Mouse (Mus musculus): ENCODE data around the gene Ttll8.

The Ttll8 gene

DNA sequence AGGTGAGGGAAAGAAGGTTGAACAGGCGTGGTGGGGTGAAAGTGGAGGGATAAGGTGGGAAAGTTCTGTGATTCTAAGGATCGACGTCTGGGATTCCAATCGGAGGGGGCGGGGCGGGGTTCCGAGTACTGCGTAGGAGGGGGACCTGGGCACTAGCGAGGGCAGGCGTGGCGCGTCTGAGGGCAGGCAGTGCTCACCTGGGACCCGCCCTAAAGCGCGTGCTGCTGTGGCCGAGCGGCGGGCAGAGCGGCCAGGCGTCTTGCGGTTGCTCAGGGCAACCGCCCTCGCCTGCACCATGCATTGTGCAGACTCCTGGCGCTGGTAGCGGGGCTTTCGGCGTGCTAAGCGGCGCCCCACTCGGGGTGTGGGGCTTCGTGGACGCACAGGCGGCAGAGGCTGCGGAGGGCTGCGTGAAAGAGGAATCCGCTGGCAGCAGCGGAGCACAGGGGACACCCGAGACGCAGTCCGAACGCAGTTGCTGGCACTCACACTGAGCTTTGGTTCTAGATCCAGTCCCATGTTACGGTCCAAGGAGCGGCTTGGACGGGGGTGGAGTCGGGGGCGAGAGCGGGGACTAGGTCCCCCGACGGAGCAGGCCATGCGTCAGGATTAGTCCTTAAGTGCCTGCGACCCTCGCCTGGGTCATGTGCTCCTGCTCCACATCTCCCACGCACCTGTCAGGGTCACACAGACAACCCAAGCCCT is at the start of gene Ttll8:
Ttll8 (minus strand) TSS at position 51 of the 705 bp plus-strand sequence.
- peak; percentile 18 to 33 for DNase-seq (ENCODE audit: low spot score in 2 of 2)

DNA sequence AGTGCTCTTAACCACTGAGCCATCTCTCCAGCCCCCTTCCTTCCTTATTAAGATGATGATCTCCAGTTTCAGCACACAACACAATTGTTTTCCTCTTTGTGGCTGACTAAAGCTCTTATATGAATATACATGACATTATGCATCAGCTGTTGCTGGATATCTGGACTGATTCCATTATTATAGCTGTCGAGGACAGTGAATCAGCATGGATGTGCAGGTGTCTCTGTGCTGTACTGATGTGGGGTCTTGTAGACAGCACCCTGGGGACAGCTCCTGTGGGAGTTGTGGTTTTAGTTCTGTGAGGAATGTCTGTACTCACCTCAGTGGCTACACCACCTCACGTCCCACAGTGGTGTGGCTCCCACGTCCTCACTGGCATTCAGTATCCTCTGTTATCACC is 47.0 kb upstream of the Ttll8 start:
- no peak for DNase-seq (ENCODE audit: low spot score in 2 of 2)

GRCm38 (mm10) chr15:89000367-89000766 is 46.1 kb upstream of the Ttll8 start:
- DNase-seq (ENCODE audit: low spot score in 2 of 2) = no peak

DNA sequence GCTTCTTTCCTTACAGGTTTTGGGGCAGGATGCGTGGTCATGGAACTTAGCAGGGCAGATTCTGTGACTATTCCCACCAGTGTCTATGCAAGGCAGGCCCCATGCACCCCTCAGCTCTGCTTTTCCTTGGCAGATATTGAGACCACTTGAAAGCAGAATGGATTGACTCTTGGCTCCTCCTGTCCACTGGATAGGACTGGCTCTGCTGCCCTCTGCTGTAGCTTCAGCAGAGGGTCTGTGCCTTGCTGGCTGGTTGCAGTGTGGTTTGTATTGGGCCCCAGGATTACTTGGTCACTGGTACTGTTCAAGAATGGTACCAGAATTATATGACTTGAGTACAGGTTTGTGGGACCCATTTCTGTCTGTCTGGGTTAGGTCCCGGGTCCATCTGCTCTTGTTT is 44.9 kb upstream of the Ttll8 start:
- DNase-seq (ENCODE audit: low spot score in 2 of 2) = no peak

DNA sequence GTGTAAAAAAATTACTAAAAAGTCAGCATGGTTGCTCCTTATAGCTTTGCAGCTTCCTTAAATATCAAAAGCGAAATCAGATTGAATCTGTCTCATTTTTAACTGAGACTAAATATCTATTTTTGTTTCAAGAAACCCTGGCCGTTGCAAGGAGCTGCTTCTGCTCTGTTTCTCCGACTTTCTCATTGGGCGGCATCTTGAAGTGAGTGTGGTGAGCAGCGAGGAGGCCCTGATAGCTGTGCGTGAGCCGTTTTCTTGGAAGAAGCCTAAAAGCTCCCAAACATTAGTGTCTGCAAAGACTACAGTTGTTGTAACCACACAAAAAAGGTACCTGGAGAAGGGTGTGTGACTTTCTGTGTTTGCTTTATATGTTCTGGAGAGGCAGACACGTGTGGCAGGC is 44.4 kb upstream of the Ttll8 start:
- DNase-seq (ENCODE audit: low spot score in 2 of 2) = no peak

DNA sequence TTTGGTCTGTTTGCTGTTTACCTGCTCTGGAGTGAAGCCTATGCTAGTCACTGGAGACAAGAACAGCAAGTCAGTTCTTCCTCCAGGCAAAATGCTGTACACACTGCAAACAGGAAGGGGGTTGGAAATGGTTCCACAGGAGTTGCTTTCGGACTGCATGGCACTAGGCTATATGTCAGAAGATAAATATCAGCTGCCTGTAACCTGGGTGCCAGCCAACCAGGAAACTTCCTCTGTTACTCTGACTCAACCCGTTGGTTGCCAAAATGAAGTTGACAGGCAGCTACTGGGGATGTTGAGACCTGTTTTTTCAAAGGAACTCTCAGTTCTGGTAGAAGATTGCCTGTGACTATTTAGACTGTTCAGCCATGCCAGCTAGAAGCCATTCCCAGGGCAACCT is 35.0 kb upstream of the Ttll8 start:
- peak; percentile 28 to 31 for DNase-seq (ENCODE audit: low spot score in 2 of 2)

DNA sequence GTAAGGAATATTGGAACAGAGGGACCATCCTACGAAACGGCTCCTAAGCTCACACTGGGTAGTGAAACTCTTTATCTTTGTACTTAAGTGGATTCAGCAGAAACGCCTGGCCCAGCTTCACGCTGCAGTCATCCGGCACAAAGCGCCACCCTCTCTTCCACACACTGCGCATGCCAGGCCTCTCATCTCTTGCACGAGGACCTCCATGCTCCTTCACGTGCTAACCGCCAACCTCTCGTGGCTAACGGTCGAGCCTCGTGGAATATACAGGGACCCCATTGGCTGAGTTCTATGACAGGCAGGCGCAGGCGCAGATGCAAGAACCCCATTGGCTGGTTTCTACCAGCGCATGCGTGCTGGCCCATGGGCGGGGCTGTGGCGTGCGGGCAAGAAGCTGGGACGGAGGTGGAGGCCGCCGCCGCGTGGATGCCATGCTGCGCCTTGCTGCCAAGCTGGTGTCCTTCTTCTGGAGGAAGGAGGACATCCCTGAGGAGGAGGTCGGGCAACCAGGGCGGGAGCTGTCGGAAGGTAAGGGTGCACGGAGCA is 28.4 kb upstream of the Ttll8 start, which contains the start of gene Mov10l1:
Mov10l1 (plus strand) TSS at position 376 of the 546 bp plus-strand sequence.
- no peak for DNase-seq (ENCODE audit: low spot score in 2 of 2)

- DNase-seq (ENCODE audit: low spot score in 2 of 2) = no peak
These were observed 24.9 kb upstream of the Ttll8 start for GRCm38 (mm10) chr15:88979138-88979446.

DNA sequence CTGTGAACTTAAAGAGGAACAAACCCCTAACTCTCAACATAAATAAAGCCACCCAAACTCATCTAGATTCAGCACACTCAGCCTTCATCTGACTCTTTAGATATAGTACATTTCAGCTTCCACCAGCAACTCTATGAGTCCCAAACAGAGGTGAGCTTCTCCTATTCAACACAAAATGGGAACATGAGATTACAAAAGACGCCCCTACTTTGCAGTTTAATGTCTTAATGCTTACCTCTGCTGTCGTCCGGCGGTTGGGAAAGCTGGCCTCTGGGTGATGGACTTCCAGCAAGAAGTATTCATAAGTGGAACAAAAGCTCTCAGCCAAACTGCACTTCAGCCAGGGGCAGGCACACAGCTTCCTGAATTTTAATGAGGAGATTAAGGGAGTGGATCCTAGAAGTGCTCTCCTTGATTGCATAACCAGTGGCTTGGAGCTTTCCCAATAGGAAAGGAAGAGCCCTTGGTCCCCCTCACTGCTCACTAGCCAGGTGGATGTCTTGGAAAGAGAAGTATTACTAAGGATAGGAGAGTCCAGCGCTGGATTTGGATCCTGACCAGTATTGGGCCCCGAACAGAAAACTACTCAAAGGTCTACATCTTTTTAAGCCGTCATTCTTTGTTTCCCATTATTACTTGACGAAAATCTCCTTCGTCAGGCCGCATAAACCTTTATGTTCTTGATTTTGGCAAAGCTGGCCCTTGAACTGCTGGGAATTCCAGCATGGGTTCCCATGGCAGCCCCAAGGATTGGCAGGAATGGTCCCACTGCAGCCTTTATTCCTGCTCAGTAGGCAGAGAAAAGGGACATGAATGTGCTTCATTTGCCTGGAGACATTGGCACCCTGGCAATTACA is 24.3 kb upstream of the Ttll8 start, which contains the start of gene Mlc1:
Mlc1 (minus strand) TSS at position 727 of the 857 bp plus-strand sequence.
- DNase-seq (ENCODE audit: low spot score in 2 of 2) = no peak

DNA sequence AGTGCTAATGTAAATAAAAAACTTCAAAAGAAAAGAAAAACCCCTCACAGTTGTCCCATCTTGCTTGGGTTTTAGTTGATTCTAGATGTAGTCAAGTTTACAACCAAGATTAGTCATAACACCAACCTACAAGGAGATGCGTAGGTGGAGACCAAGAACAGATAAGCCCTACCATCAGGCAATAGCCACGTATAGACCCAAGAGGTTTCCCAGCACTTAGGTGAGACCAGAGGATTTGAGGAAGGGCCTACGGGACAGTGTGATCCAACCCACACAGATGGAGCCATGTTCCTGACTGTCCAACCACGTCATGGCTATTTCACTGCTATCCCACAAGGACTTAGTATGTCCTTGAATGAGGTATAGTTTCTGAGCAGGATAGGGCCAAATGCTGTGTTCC is 18.1 kb upstream of the Ttll8 start:
- DNase-seq (ENCODE audit: low spot score in 2 of 2) = no peak

GRCm38 (mm10) chr15:88964070-88964578 is 9.9 kb upstream of the Ttll8 start:
- no peak for DNase-seq (ENCODE audit: low spot score in 2 of 2)

DNA sequence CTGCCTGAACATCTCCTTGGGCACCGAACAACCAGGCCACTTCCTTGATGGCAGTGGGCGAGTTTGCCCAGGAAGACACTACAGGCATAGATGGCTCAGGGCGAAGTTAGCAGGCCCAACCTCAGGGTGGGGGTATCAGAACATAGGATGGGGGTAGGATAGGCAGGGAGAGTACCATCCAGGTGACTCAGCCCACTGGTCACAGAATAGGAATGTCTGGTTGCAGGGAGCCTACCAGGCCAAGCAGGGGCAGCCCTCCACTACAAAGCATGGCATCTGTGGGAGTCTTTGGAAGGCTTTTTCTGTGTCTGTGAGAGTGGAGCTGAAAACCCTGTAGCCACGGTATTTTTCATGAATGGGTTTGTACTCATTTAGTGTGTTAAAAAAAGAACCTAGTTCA is 3.3 kb upstream of the Ttll8 start:
- DNase-seq (ENCODE audit: low spot score in 2 of 2) = no peak

DNA sequence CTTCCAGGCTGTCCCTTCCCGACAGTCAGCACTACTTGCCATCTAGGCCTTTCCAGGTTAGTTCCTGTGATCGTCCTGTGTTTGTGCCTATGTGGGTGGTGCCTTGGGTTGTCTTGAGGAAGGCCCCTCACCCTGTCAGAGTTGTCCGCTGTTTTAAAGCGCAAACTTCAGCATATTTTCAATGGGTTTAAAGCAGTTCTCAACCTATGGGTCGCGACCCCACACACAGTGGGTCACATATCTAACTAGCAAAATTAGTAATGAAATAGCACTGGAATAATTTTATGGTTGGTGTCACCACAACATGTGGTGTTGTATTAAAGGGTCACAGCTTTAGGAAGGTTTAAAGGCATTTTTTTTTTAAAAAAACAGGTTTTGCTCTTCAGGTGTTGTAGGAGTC is 1.1 kb upstream of the Ttll8 start:
- DNase-seq (ENCODE audit: low spot score in 2 of 2) = no peak

- no peak for DNase-seq (ENCODE audit: low spot score in 2 of 2)
These were observed 3.0 kb downstream of the Ttll8 start for GRCm38 (mm10) chr15:88951246-88951645.

GRCm38 (mm10) chr15:88946851-88947250 is 7.4 kb downstream of the Ttll8 start:
- DNase-seq (ENCODE audit: low spot score in 2 of 2) = no peak

DNA sequence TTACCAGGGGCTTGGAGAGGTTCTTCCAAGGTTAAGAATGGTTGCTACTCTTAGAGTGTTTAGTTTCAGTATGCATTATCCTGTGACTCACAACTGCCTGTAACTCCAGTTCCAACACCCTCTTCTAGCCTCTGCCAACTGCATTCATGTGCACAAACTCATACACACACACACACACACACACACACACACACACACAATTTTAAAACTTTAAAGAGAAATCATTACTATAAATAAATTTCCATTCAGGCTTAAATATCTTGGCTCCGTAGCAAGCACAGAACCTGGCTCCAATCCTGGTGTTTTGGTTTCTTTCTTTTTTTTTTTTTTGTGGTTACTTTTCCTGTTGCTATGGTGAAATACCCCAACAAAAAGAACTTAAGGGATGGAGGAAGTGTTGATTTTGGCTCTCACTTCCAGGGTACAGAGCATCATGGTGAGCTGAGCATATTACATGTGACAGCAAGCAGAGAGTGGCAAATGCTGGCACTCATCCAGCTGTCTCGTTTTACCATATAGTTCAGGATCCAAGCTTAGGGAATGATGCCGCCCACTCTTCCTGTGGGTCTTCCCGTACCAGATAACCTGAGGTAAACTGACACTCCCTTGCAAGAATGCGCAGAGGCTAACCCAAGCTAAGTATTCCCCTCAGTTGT is 10.2 kb downstream of the Ttll8 start:
- DNase-seq (ENCODE audit: low spot score in 2 of 2) = no peak

- DNase-seq (ENCODE audit: low spot score in 2 of 2) = no peak
These were observed 11.4 kb downstream of the Ttll8 start for GRCm38 (mm10) chr15:88942783-88943182.

GRCm38 (mm10) chr15:88937291-88937650 is 16.9 kb downstream of the Ttll8 start:
- no peak for DNase-seq (ENCODE audit: low spot score in 2 of 2)

DNA sequence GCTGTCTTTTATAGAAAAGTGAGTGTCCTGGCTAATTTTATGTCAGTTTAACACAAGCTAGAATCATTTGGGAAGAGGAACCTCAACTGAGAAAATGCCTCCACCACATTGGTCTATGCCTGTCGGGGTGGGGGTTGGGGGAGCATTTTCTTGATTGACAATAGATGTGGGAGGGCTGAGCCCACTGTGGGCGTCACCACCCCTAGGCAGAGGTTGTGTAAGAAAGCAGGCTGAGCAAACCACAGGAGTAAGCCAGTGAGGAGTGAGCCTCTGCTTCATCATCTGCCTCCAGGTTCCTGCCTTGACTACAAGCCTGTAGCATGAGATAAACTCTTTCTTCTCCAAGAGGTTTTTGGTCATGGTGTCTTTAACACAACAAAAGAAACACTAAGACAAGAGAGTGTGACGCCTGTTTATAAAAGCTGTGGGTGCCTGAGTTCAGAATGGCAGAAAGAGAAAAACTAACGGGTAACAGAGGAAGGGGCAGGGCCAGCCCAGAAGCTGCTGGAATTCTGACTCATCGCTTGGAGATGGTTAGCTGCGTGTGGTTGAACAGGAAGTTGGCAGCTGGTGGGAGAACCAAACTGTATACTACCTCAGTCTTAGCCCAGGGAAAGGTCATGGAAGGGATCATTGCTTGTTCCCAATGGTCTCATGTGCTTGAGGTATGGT is 17.5 kb downstream of the Ttll8 start:
- DNase-seq (ENCODE audit: low spot score in 2 of 2) = no peak

DNA sequence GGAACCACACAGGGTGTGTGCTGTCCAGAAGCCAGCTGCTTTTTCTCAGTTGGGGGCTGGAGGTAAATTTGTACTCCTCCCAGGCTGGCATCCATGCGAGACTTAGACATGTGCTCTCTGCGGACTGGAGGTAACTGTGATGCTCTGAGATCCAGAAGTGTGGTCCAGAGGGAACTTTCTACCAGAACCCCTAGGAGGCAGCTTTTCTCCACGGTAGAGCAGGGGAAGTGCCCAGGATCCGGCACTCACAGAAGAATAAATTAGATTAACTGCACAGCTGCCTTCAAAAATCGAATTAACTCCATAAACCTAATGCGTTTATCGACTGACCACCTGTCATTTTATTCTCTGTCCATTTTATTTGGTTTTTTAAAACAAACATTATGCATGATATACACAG is 20.1 kb downstream of the Ttll8 start:
- no peak for DNase-seq (ENCODE audit: low spot score in 2 of 2)

DNA sequence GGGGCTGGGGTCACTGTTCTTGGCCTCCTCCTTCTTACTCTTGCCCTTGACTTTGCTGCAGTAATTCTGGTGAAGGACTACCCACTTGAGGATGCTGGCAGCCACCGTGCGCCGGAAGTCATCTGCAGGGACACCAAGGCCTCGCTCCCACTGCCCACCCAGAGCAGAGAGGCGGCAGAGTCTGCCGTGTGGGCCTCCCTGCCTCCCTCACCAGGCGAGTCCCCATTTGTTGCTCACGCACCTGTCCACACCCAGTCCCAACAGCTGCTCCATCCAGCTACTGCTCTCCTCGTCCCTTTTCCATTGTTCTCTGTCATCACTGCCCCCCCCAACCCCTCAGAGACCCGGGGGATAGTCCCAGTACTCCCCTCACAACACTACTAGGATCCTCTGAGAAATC is 21.6 kb downstream of the Ttll8 start:
- DNase-seq (ENCODE audit: low spot score in 2 of 2) = no peak

DNA sequence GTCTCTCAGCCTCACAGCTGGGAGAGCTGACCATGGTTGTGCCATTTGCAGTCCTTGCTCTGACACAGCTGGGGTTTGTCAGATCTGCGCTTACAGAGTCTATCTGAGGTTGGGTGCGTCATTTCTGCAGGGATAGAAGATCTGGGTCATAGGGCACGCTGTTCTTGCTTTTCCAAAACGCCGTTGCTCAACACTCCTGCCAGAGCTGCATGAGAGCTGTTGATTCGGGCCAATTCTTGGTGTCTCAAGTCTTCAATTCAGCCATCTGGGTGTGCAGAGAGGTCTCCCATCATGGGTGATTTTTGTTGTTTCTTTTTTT is 32.3 kb downstream of the Ttll8 start:
- DNase-seq (ENCODE audit: low spot score in 2 of 2) = peak in 1 of 2 experiments; percentile 49

Measured in urinary bladder, adult 18-20 months (tissue).